Mouse (Mus musculus): Measurements from ENCODE around the gene Spen. TPM values are rescaled to one million over a fixed set of nuclear protein-coding genes. Genes with fewer than 3 reads are reported as not detected.

The Spen gene
- 16.0 and 19.1 TPM in 2 replicates for polyA plus RNA-seq (2015; fragmentation: Nextera tagmentation; extraction: Ambion mirVana)

DNA sequence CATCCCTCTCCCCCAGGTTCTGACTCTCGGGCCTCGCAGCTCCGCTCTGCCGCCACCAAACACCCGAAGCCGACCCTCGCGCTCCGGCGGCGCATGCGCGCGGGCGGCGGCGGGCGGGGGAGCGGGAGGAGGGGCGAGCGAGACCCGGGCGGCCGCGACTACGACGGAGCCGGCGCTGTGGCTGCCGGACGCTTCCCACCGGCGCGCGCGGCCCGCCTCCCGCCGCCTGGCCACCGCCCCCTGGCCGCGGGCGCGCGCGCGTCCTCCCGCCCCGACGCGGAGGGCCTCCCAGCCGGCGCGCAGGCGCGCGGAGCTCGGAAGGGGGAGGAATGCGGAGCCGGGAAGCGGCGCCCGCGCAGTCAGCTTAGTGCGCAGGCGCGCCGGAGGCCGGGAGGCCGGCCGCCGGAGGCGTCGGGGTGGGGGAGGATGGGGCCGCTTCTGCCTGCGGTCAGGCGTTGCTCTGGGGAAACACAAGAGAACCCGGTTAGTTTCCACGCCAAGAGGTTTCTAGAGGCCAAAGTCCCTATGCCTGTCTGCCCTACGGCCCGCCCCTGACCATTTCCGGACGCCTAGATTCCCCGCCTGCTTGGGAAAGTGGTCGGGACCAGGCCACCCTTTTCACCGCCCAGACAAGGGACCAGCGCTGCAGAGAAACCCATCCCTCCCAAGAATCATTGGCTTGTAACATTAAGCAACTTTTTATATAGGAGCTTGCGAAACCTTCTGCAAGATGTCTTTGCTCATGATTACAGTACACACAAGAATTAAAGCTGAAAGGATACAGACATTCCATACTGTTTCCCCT, at the start of gene Spen:
Gene Spen (minus strand): TSS at position 190 of the 805 bp plus-strand sequence.
- H3K27me3 ChIP-seq (replicated peaks; ENCODE audit: control insufficient read depth, insufficient read depth, low read length): no peaks in the 10 kb centered on the region
- peak within 1 kb of the TSS; percentile 97 for H3K27ac ChIP-seq (ENCODE audit: low read length)
- peak; percentile 80 for ATAC-seq
- H3K4me1 ChIP-seq (replicated peaks; ENCODE audit: control insufficient read depth, insufficient read depth, low read length): peaks cover 32% of the 10 kb centered on the region
- no peaks in the 10 kb centered on the region for H3K9me3 ChIP-seq (ENCODE audit: control insufficient read depth, low read length)
- under 1% methylated on average over 58 of the region's 88 CpGs for WGBS
- H3K4me3 ChIP-seq (replicated peaks; ENCODE audit: low read length): peak within 1 kb of the TSS; percentile 94
- H3K4me2 ChIP-seq (ENCODE audit: low read length): peak within 1 kb of the TSS; percentile 70
- H3K9ac ChIP-seq (replicated peaks; ENCODE audit: low read depth, low read length): peak within 1 kb of the TSS; percentile 93
- H3K36me3 ChIP-seq (ENCODE audit: control insufficient read depth, insufficient read depth): no peaks in the 10 kb centered on the region

- Histone ChIP-seq H3K27me3 (replicated peaks; ENCODE audit: control insufficient read depth, insufficient read depth, low read length) (no peaks in the 10 kb centered on the region), H3K27ac (ENCODE audit: low read length) (no peak overlapping the region), H3K4me2 (ENCODE audit: low read length) (no peak overlapping the region), H3K9ac (replicated peaks; ENCODE audit: low read depth, low read length) (no peak overlapping the region), H3K4me1 (replicated peaks; ENCODE audit: control insufficient read depth, insufficient read depth, low read length) (no peaks in the 10 kb centered on the region), H3K4me3 (replicated peaks; ENCODE audit: low read length) (no peak overlapping the region), H3K36me3 (ENCODE audit: control insufficient read depth, insufficient read depth) (no peaks in the 10 kb centered on the region), H3K9me3 (ENCODE audit: control insufficient read depth, low read length) (no peaks in the 10 kb centered on the region)
- no peak for ATAC-seq
- 92% methylated on average over 8 of the region's 8 CpGs for WGBS
These were observed 45.5 kb upstream of the Spen start for GRCm38 (mm10) chr4:141583919-141584318.

GRCm38 (mm10) chr4:141581051-141581450, 42.7 kb upstream of the Spen start:
- ATAC-seq: no peak
- Histone ChIP-seq H3K4me2 (ENCODE audit: low read length) (no peak overlapping the region), H3K27ac (ENCODE audit: low read length) (no peak overlapping the region), H3K9ac (replicated peaks; ENCODE audit: low read depth, low read length) (no peak overlapping the region), H3K4me3 (replicated peaks; ENCODE audit: low read length) (no peak overlapping the region), H3K27me3 (replicated peaks; ENCODE audit: control insufficient read depth, insufficient read depth, low read length) (no peaks in the 10 kb centered on the region), H3K9me3 (ENCODE audit: control insufficient read depth, low read length) (no peaks in the 10 kb centered on the region), H3K36me3 (ENCODE audit: control insufficient read depth, insufficient read depth) (no peaks in the 10 kb centered on the region), H3K4me1 (replicated peaks; ENCODE audit: control insufficient read depth, insufficient read depth, low read length) (no peaks in the 10 kb centered on the region)
- WGBS: 77% methylated on average over 13 of the region's 13 CpGs

DNA sequence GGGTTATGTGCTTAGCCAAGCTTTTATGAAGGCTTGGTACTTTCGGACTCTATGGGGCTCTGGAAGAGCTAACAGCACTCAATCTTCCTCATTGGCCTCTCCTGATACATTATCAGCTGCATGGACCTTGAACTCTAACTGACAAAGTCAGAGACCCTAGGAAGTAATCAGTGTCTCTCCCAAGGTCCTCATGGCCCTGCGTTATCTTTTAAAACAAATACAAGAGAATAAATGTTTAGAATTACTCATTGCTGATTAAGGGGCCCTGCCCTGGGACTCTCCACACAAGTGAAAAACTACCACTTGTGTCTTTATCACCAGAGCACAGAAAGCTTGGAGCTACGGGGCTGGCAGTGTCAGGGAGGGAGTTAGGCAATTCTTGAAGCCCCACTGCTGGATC, 40.4 kb upstream of the Spen start:
- no peak overlapping the region for H3K4me2 ChIP-seq (ENCODE audit: low read length)
- no peak overlapping the region for H3K9ac ChIP-seq (replicated peaks; ENCODE audit: low read depth, low read length)
- no peak for ATAC-seq
- H3K4me3 ChIP-seq (replicated peaks; ENCODE audit: low read length): no peak overlapping the region
- no peaks in the 10 kb centered on the region for H3K9me3 ChIP-seq (ENCODE audit: control insufficient read depth, low read length)
- H3K27ac ChIP-seq (ENCODE audit: low read length): no peak overlapping the region
- H3K27me3 ChIP-seq (replicated peaks; ENCODE audit: control insufficient read depth, insufficient read depth, low read length): no peaks in the 10 kb centered on the region
- WGBS: 83% methylated on average over 3 of the region's 3 CpGs
- H3K36me3 ChIP-seq (ENCODE audit: control insufficient read depth, insufficient read depth): no peaks in the 10 kb centered on the region
- H3K4me1 ChIP-seq (replicated peaks; ENCODE audit: control insufficient read depth, insufficient read depth, low read length): peaks cover 4% of the 10 kb centered on the region; the same call in 1 of the 2 replicates

DNA sequence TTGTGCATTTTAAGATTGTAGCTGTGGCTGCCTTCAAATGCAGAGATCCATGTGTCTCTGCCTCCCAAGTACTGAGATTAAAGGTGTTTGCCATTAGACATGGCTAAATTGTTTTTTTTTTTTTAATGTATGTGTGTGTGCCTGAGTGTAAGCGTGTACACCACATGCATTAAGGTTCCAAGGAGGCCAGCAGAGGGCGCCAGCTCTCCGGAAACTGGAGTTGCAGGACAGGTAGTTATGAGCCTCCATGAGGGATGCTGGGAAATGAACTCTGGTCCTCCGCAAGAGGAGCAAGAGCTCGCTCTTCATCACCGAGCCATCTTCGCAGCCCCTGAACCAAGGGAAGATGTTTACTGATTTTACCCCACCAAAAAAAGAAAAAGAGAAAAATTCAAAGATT, 38.5 kb upstream of the Spen start:
- ATAC-seq: no peak
- no peak overlapping the region for H3K27ac ChIP-seq (ENCODE audit: low read length)
- WGBS: 94% methylated on average over 7 of the region's 7 CpGs
- H3K27me3 ChIP-seq (replicated peaks; ENCODE audit: control insufficient read depth, insufficient read depth, low read length): no peaks in the 10 kb centered on the region
- H3K4me2 ChIP-seq (ENCODE audit: low read length): no peak overlapping the region
- peaks cover 4% of the 10 kb centered on the region; the same call in 1 of the 2 replicates for H3K4me1 ChIP-seq (replicated peaks; ENCODE audit: control insufficient read depth, insufficient read depth, low read length)
- no peak overlapping the region for H3K9ac ChIP-seq (replicated peaks; ENCODE audit: low read depth, low read length)
- H3K9me3 ChIP-seq (ENCODE audit: control insufficient read depth, low read length): no peaks in the 10 kb centered on the region
- no peak overlapping the region for H3K4me3 ChIP-seq (replicated peaks; ENCODE audit: low read length)
- H3K36me3 ChIP-seq (ENCODE audit: control insufficient read depth, insufficient read depth): no peaks in the 10 kb centered on the region

- H3K4me1 ChIP-seq (replicated peaks; ENCODE audit: control insufficient read depth, insufficient read depth, low read length): peaks cover 4% of the 10 kb centered on the region; the same call in 1 of the 2 replicates
- H3K9me3 ChIP-seq (ENCODE audit: control insufficient read depth, low read length): no peaks in the 10 kb centered on the region
- no peak overlapping the region for H3K9ac ChIP-seq (replicated peaks; ENCODE audit: low read depth, low read length)
- WGBS: 81% methylated on average over 11 of the region's 11 CpGs
- no peak for ATAC-seq
- H3K36me3 ChIP-seq (ENCODE audit: control insufficient read depth, insufficient read depth): no peaks in the 10 kb centered on the region
- H3K4me2 ChIP-seq (ENCODE audit: low read length): no peak overlapping the region
- H3K27me3 ChIP-seq (replicated peaks; ENCODE audit: control insufficient read depth, insufficient read depth, low read length): no peaks in the 10 kb centered on the region
- H3K4me3 ChIP-seq (replicated peaks; ENCODE audit: low read length): no peak overlapping the region
- no peak overlapping the region for H3K27ac ChIP-seq (ENCODE audit: low read length)
These were observed 38.0 kb upstream of the Spen start for GRCm38 (mm10) chr4:141576404-141576803.

- Histone ChIP-seq H3K4me1 (replicated peaks; ENCODE audit: control insufficient read depth, insufficient read depth, low read length) (peaks cover 4% of the 10 kb centered on the region; the same call in 1 of the 2 replicates), H3K9ac (replicated peaks; ENCODE audit: low read depth, low read length) (no peak overlapping the region), H3K27ac (ENCODE audit: low read length) (no peak overlapping the region), H3K4me3 (replicated peaks; ENCODE audit: low read length) (no peak overlapping the region), H3K9me3 (ENCODE audit: control insufficient read depth, low read length) (no peaks in the 10 kb centered on the region), H3K36me3 (ENCODE audit: control insufficient read depth, insufficient read depth) (no peaks in the 10 kb centered on the region), H3K4me2 (ENCODE audit: low read length) (no peak overlapping the region), H3K27me3 (replicated peaks; ENCODE audit: control insufficient read depth, insufficient read depth, low read length) (no peaks in the 10 kb centered on the region)
- peak; percentile 62 for ATAC-seq
- 38% methylated on average over 27 of the region's 27 CpGs for WGBS
These were observed 36.6 kb upstream of the Spen start for GRCm38 (mm10) chr4:141574789-141575702.

DNA sequence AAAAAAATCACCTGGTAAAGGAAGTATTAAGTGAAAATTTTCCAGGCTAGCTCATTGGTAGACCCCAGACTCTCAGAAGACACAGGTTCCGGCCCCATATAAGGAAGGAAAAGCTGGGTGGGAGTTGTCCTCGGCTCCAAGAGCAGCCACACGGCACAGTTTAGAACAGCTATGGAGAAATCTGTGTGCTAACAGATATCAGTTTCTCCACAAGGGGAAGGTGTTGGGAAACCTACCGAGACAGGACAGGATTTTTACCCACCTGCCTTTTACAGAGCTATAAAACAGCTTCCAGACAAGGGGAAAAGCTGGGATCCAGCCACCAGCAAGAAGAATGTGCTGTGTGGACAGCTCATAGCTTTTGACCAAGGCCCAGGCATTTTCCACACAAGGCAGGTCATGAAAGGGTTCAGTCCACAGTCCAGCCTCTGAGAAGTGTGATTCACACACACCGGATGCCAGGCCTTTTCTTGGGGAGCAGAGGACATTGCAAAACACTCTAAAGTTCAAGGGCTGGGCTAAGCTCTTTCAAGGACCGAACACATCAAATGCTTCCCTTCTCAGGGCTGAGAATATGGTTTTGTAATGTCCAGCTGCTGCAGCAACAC, 35.1 kb upstream of the Spen start:
- H3K9ac ChIP-seq (replicated peaks; ENCODE audit: low read depth, low read length): no peak overlapping the region
- H3K27ac ChIP-seq (ENCODE audit: low read length): no peak overlapping the region
- peaks cover 4% of the 10 kb centered on the region; the same call in 1 of the 2 replicates for H3K4me1 ChIP-seq (replicated peaks; ENCODE audit: control insufficient read depth, insufficient read depth, low read length)
- H3K4me2 ChIP-seq (ENCODE audit: low read length): no peak overlapping the region
- H3K27me3 ChIP-seq (replicated peaks; ENCODE audit: control insufficient read depth, insufficient read depth, low read length): no peaks in the 10 kb centered on the region
- no peak overlapping the region for H3K4me3 ChIP-seq (replicated peaks; ENCODE audit: low read length)
- no peaks in the 10 kb centered on the region for H3K36me3 ChIP-seq (ENCODE audit: control insufficient read depth, insufficient read depth)
- WGBS: 85% methylated on average over 6 of the region's 6 CpGs
- H3K9me3 ChIP-seq (ENCODE audit: control insufficient read depth, low read length): no peaks in the 10 kb centered on the region
- ATAC-seq: no peak

All from forebrain, embryonic 16.5 days (tissue).